Mouse (Mus musculus) lung, adult 2 months (tissue): Measurements from ENCODE around the gene Plekhg6.

Source experiments
- CTCF ChIP-seq: fragments of 200-500 bp; IDR thresholded peaks from 2 replicates; pipeline ENCODE4 v1.5.1; 2011; ENCODE audit warnings: mild to moderate bottlenecking, low read length, control low read depth; ENCODE audit not compliant: insufficient read depth
- POLR2A ChIP-seq: fragments of 200-500 bp; IDR thresholded peaks from 2 replicates; pipeline ENCODE4 v1.6.1; 2011; ENCODE audit warnings: low read depth, mild to moderate bottlenecking, control low read depth, low read length, borderline replicate concordance; ENCODE audit errors: extremely low read depth

GRCm38 (mm10) chr6:125389853-125390252, 9.3 kb upstream of the Plekhg6 start:
- TF ChIP-seq POLR2A: no peak
- TF ChIP-seq CTCF: no peak
